Mouse (Mus musculus) liver, embryonic 14.5 days (tissue): ENCODE results near the gene Anapc16.

Experiments used
- CTCF ChIP-seq: IDR thresholded peaks from 2 replicates; pipeline ENCODE4 v1.5.1; 2016; ENCODE audit warnings: antibody characterized with exemption, low read depth, control low read depth
- EP300 ChIP-seq: IDR thresholded peaks from 2 replicates; pipeline ENCODE4 v1.6.1; 2016; ENCODE audit warnings: antibody characterized with exemption, low read depth

GRCm38 (mm10) chr10:59972534-59972933 is 30.4 kb downstream of the Anapc16 start:
- no peak for TF ChIP-seq CTCF
- no peak for TF ChIP-seq EP300
